Mouse (Mus musculus) CD4-positive, CD25-positive, alpha-beta regulatory T cell, adult 2 months (primary cell): ENCODE results near the gene Atf3.

Source experiments
- DNase-seq: peaks from one replicate; pipeline ENCODE4 v3.0.0-alpha.2; 2012; ENCODE audit warnings: low read depth, low spot score

The Atf3 gene

GRCm38 (mm10) chr1:191217939-191218338 is at the start of gene Atf3:
Gene Atf3, minus strand, starts transcription at chr1:191218039.
- DNase-seq = no peak

- DNase-seq = no peak
Measured at GRCm38 (mm10) chr1:191267162-191267561, 49.3 kb upstream of the Atf3 start.

- DNase-seq = no peak
Measured at GRCm38 (mm10) chr1:191263471-191263870, 45.6 kb upstream of the Atf3 start.

- no peak for DNase-seq
Measured at GRCm38 (mm10) chr1:191261861-191262260, 44.0 kb upstream of the Atf3 start.

GRCm38 (mm10) chr1:191259661-191260060 is 41.8 kb upstream of the Atf3 start:
- DNase-seq = peak; percentile 12

- peak; percentile 75 for DNase-seq
Measured at GRCm38 (mm10) chr1:191259121-191259520, 41.3 kb upstream of the Atf3 start.

- no peak for DNase-seq
Measured at GRCm38 (mm10) chr1:191258521-191258920, 40.7 kb upstream of the Atf3 start.

GRCm38 (mm10) chr1:191257981-191258380 is 40.1 kb upstream of the Atf3 start:
- DNase-seq = peak; percentile 30

GRCm38 (mm10) chr1:191257351-191257771 is 39.5 kb upstream of the Atf3 start:
- DNase-seq = no peak

- no peak for DNase-seq
Measured at GRCm38 (mm10) chr1:191256566-191257350, 38.9 kb upstream of the Atf3 start.

GRCm38 (mm10) chr1:191256134-191256533 is 38.3 kb upstream of the Atf3 start:
- DNase-seq = no peak

- DNase-seq = no peak
Measured at GRCm38 (mm10) chr1:191254448-191254847, 36.6 kb upstream of the Atf3 start.

- no peak for DNase-seq
Measured at GRCm38 (mm10) chr1:191253636-191254035, 35.8 kb upstream of the Atf3 start.

GRCm38 (mm10) chr1:191249975-191250374 is 32.1 kb upstream of the Atf3 start:
- no peak for DNase-seq

- DNase-seq = no peak
Measured at GRCm38 (mm10) chr1:191248423-191248822, 30.6 kb upstream of the Atf3 start.

GRCm38 (mm10) chr1:191247561-191247960 is 29.7 kb upstream of the Atf3 start:
- DNase-seq = no peak

- DNase-seq = no peak
Measured at GRCm38 (mm10) chr1:191243855-191244254, 26.0 kb upstream of the Atf3 start.

- DNase-seq = no peak
Measured at GRCm38 (mm10) chr1:191242065-191242698, 24.3 kb upstream of the Atf3 start.

GRCm38 (mm10) chr1:191241574-191241973 is 23.7 kb upstream of the Atf3 start:
- DNase-seq = no peak

- DNase-seq = no peak
Measured at GRCm38 (mm10) chr1:191239602-191240001, 21.8 kb upstream of the Atf3 start.

GRCm38 (mm10) chr1:191235788-191236542 is 18.1 kb upstream of the Atf3 start:
- DNase-seq = no peak

- DNase-seq = no peak
Measured at GRCm38 (mm10) chr1:191234837-191235236, 17.0 kb upstream of the Atf3 start.
